9 mouse cellular contexts compared by ENCODE assay signal in the genomic region with DNA sequence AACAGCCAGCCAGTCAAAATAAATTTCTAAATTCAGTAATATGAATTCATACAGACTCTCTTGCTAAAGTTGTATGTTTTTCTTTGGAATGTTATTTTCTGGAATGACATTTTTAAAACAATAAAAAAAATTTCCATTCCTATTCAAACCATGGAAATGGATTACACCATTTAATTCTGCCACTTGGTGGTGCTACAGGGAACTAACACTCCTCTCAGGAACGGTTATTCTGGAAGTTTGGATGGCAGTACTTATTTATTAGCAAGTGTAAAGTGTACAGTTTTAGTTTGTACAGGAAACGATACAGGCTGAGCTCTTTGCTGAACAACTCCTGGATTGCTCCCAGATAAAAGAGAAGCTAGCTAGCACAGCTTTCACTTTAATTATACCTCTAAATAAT. TPM values are rescaled to one million over a fixed set of nuclear protein-coding genes. Genes with fewer than 3 reads are reported as not detected.
DNase-seq lines count a peak whose midpoint lies in the region; ATAC-seq and TF ChIP-seq lines count a peak whose summit lies in the region.
"Had no signal": no experiment of that assay in that cellular context is flagged by ENCODE, and none has a peak within 500 bp of the region (broad histone marks: within the 10 kb centered on the region; RNA-seq: fewer than 3 reads in every experiment).

No protein-coding gene starts in this region.

- peak; percentile 80 for TF ChIP-seq CTCF in stomach, postnatal 0 days (IDR thresholded peaks at IDR 0.05; ENCODE audit: low read depth)

- H3K36me3 ChIP-seq in hindbrain, embryonic 11.5 days (ENCODE audit: control insufficient read depth, insufficient read depth, low read length) = no peaks in the 10 kb centered on the region
- H3K36me3 ChIP-seq in hindbrain, embryonic 16.5 days (ENCODE audit: control insufficient read depth, insufficient read depth, low read length) = no peaks in the 10 kb centered on the region
- H3K36me3 ChIP-seq in midbrain, embryonic 14.5 days (ENCODE audit: control insufficient read depth, insufficient read depth, low read length) = no peaks in the 10 kb centered on the region
- no peaks in the 10 kb centered on the region for H3K36me3 ChIP-seq in midbrain, embryonic 11.5 days (ENCODE audit: control insufficient read depth, insufficient read depth, low read length)
- no peaks in the 10 kb centered on the region for H3K36me3 ChIP-seq in stomach, postnatal 0 days (ENCODE audit: control insufficient read depth, insufficient read depth, low read length)
- H3K36me3 ChIP-seq: forebrain, embryonic 15.5 days; midbrain, embryonic 12.5 days had no signal

- no peak overlapping the region for H3K27ac ChIP-seq in hindbrain, embryonic 11.5 days (ENCODE audit: low read depth, low read length)
- H3K27ac ChIP-seq in hindbrain, embryonic 16.5 days (ENCODE audit: low read depth, low read length) = no peak overlapping the region
- no peak overlapping the region for H3K27ac ChIP-seq in midbrain, embryonic 14.5 days (replicated peaks; ENCODE audit: low read depth, low read length)
- H3K27ac ChIP-seq in midbrain, embryonic 11.5 days (ENCODE audit: low read depth, low read length) = no peak overlapping the region
- no peak overlapping the region for H3K27ac ChIP-seq in stomach, postnatal 0 days (replicated peaks)
- H3K27ac ChIP-seq: forebrain, embryonic 15.5 days; midbrain, embryonic 12.5 days had no signal

- ATAC-seq in hindbrain, embryonic 11.5 days (ENCODE audit: low FRiP score) = no peak
- no peak for ATAC-seq in hindbrain, embryonic 16.5 days
- no peak for ATAC-seq in midbrain, embryonic 14.5 days (ENCODE audit: low FRiP score, low TSS enrichment)
- ATAC-seq in midbrain, embryonic 11.5 days (ENCODE audit: low FRiP score) = no peak
- ATAC-seq in stomach, postnatal 0 days (ENCODE audit: low FRiP score, low TSS enrichment) = no peak
- ATAC-seq: forebrain, embryonic 15.5 days had no signal

- H3K27me3 ChIP-seq in hindbrain, embryonic 11.5 days (ENCODE audit: control insufficient read depth, insufficient read depth, low read length) = no peaks in the 10 kb centered on the region
- H3K27me3 ChIP-seq in hindbrain, embryonic 16.5 days (replicated peaks; ENCODE audit: control insufficient read depth, insufficient read depth, low read length) = no peaks in the 10 kb centered on the region
- no peaks in the 10 kb centered on the region for H3K27me3 ChIP-seq in midbrain, embryonic 14.5 days (ENCODE audit: control insufficient read depth, insufficient read depth, low read length)
- no peaks in the 10 kb centered on the region for H3K27me3 ChIP-seq in midbrain, embryonic 11.5 days (ENCODE audit: control insufficient read depth, insufficient read depth, low read length)
- H3K27me3 ChIP-seq in stomach, postnatal 0 days (ENCODE audit: control insufficient read depth, insufficient read depth, low read length) = no peaks in the 10 kb centered on the region
- H3K27me3 ChIP-seq: forebrain, embryonic 15.5 days had no signal

- DNase-seq in hindbrain, embryonic 11.5 days (ENCODE audit: low spot score) = peak; percentile 39
- DNase-seq in midbrain, embryonic 14.5 days = peak; percentile 76
- no peak for DNase-seq in midbrain, embryonic 11.5 days (ENCODE audit: low spot score, missing footprints)
- peak; percentile 57 for DNase-seq in embryo, embryonic 11 days
- no peak for DNase-seq in stomach, postnatal 0 days (ENCODE audit: low spot score)
- DNase-seq in spleen, postnatal 14 days (ENCODE audit: low spot score in 2 of 2) = no peak

- no peak overlapping the region for H3K4me2 ChIP-seq in hindbrain, embryonic 11.5 days (replicated peaks; ENCODE audit: low read depth, low read length)
- H3K4me2 ChIP-seq in hindbrain, embryonic 16.5 days (ENCODE audit: low read length) = no peak overlapping the region
- no peak overlapping the region for H3K4me2 ChIP-seq in midbrain, embryonic 14.5 days (ENCODE audit: low read length)
- no peak overlapping the region for H3K4me2 ChIP-seq in midbrain, embryonic 11.5 days
- H3K4me2 ChIP-seq in stomach, postnatal 0 days (replicated peaks; ENCODE audit: low read depth) = no peak overlapping the region
- H3K4me2 ChIP-seq: forebrain, embryonic 15.5 days; midbrain, embryonic 12.5 days had no signal

- no peak overlapping the region for H3K9ac ChIP-seq in hindbrain, embryonic 11.5 days (ENCODE audit: low read depth, low read length)
- H3K9ac ChIP-seq in hindbrain, embryonic 16.5 days (ENCODE audit: low read depth, low read length) = no peak overlapping the region
- no peak overlapping the region for H3K9ac ChIP-seq in midbrain, embryonic 14.5 days (replicated peaks; ENCODE audit: low read length)
- H3K9ac ChIP-seq in midbrain, embryonic 11.5 days (ENCODE audit: low read length) = no peak overlapping the region
- H3K9ac ChIP-seq in stomach, postnatal 0 days (ENCODE audit: low read length) = no peak overlapping the region
- H3K9ac ChIP-seq: forebrain, embryonic 15.5 days; midbrain, embryonic 12.5 days had no signal

- no peak for TF ChIP-seq EP300 in stomach, postnatal 0 days (optimal IDR thresholded peaks at IDR 0.05)

- H3K4me1 ChIP-seq in hindbrain, embryonic 11.5 days (replicated peaks; ENCODE audit: control insufficient read depth, insufficient read depth, low read length) = 0 out of 2 replicates have a peak, but pooled peaks cover 2% of the 10 kb centered on the region
- peaks cover 9% of the 10 kb centered on the region for H3K4me1 ChIP-seq in hindbrain, embryonic 16.5 days (ENCODE audit: control insufficient read depth, insufficient read depth, low read depth, low read length)
- H3K4me1 ChIP-seq in midbrain, embryonic 14.5 days (ENCODE audit: control insufficient read depth, insufficient read depth, low read length) = peaks cover 9% of the 10 kb centered on the region; the same call in 1 of the 2 replicates
- peaks cover 9% of the 10 kb centered on the region; the same call in 1 of the 2 replicates for H3K4me1 ChIP-seq in midbrain, embryonic 11.5 days (ENCODE audit: control insufficient read depth, insufficient read depth, low read length)
- H3K4me1 ChIP-seq in stomach, postnatal 0 days (replicated peaks; ENCODE audit: control insufficient read depth, insufficient read depth) = no peaks in the 10 kb centered on the region

- WGBS in hindbrain, embryonic 11.5 days = 53% methylated on average over 2 of the region's 2 CpGs
- WGBS in hindbrain, embryonic 16.5 days = 26% methylated on average over 2 of the region's 2 CpGs
- 48% methylated on average over 2 of the region's 2 CpGs for WGBS in midbrain, embryonic 14.5 days
- 52% methylated on average over 2 of the region's 2 CpGs for WGBS in midbrain, embryonic 11.5 days
- 15% methylated on average over 2 of the region's 2 CpGs for WGBS in stomach, postnatal 0 days

- H3K9me3 ChIP-seq in hindbrain, embryonic 11.5 days (ENCODE audit: control insufficient read depth, low read length) = no peaks in the 10 kb centered on the region
- H3K9me3 ChIP-seq in hindbrain, embryonic 16.5 days (ENCODE audit: control insufficient read depth, low read length) = no peaks in the 10 kb centered on the region
- H3K9me3 ChIP-seq in midbrain, embryonic 14.5 days (ENCODE audit: control insufficient read depth, low read length) = no peaks in the 10 kb centered on the region
- H3K9me3 ChIP-seq in midbrain, embryonic 11.5 days (ENCODE audit: control insufficient read depth, low read length) = no peaks in the 10 kb centered on the region
- H3K9me3 ChIP-seq in stomach, postnatal 0 days (ENCODE audit: control insufficient read depth, low read length) = no peaks in the 10 kb centered on the region
- H3K9me3 ChIP-seq: forebrain, embryonic 15.5 days; midbrain, embryonic 12.5 days had no signal

- no peak overlapping the region for H3K4me3 ChIP-seq in hindbrain, embryonic 11.5 days (ENCODE audit: low read depth, low read length)
- no peak overlapping the region for H3K4me3 ChIP-seq in hindbrain, embryonic 16.5 days (ENCODE audit: low read length)
- H3K4me3 ChIP-seq in midbrain, embryonic 14.5 days (replicated peaks; ENCODE audit: low read depth, low read length) = no peak overlapping the region
- no peak overlapping the region for H3K4me3 ChIP-seq in midbrain, embryonic 11.5 days (ENCODE audit: low read depth, low read length)
- H3K4me3 ChIP-seq in stomach, postnatal 0 days (ENCODE audit: low read depth, low read length) = no peak overlapping the region
- H3K4me3 ChIP-seq: forebrain, embryonic 15.5 days; midbrain, embryonic 12.5 days had no signal

RNA-seq across cellular contexts. Expression of a gene that starts 2.1 kb away (rescaled TPM):
- 25.4 and 28.6 TPM in 2 replicates for polyA plus RNA-seq in hindbrain, embryonic 11.5 days (2014; fragmentation: Nextera tagmentation; extraction: Ambion mirVana)
- polyA plus RNA-seq in hindbrain, embryonic 16.5 days (2015; fragmentation: Nextera tagmentation; extraction: Ambion mirVana) = 35.7 and 38.8 TPM in 2 replicates
- polyA plus RNA-seq in midbrain, embryonic 14.5 days (2014; fragmentation: Nextera tagmentation; extraction: Ambion mirVana) = 47.2 and 48.6 TPM in 2 replicates
- polyA plus RNA-seq in midbrain, embryonic 11.5 days (2014; fragmentation: Nextera tagmentation; extraction: Ambion mirVana) = 22.7 and 24.0 TPM in 2 replicates
- 10.4 and 11.1 TPM in 2 replicates for polyA plus RNA-seq in stomach, postnatal 0 days (2015; fragmentation: Nextera tagmentation; extraction: Ambion mirVana)

Comparison
In these comparisons a context has a peak if more than half of its experiments do, and no peak if none do; other contexts are left out.
1. DNase-seq: peak in hindbrain, embryonic 11.5 days (single experiment), midbrain, embryonic 14.5 days (single experiment) and embryo, embryonic 11 days (single experiment); none in midbrain, embryonic 11.5 days (single experiment), stomach, postnatal 0 days (single experiment) and spleen, postnatal 14 days (0 of 2).